Mouse (Mus musculus): ENCODE results near the gene Wsb1. TPM values are rescaled to one million over a fixed set of nuclear protein-coding genes. Genes with fewer than 3 reads are reported as not detected.

The Wsb1 gene
- total and polyA plus RNA-seq, 3 experiments = 48.8 to 90.9 (median 57.0) TPM

GRCm38 (mm10) chr11:79288278-79288843, 33.9 kb upstream of the Wsb1 start:
- H3K27ac ChIP-seq (ENCODE audit: control insufficient read depth, low read depth, low read length) = peak overlapping the region; percentile 96
- TF ChIP-seq TBP (IDR thresholded peaks at IDR 0.05; ENCODE audit: low read depth, low read length) = no peak
- no peak for TF ChIP-seq ZKSCAN1 (IDR thresholded peaks at IDR 0.05; ENCODE audit: low read depth, low read length)
- TF ChIP-seq TAL1 (IDR thresholded peaks at IDR 0.05; ENCODE audit: low read length) = no peak
- TF ChIP-seq UBTF (IDR thresholded peaks at IDR 0.05; ENCODE audit: borderline replicate concordance, insufficient read depth, low read depth, low read length) = no peak
- no peak for TF ChIP-seq ELF1 (IDR thresholded peaks at IDR 0.05; ENCODE audit: low read depth, low read length)
- H3K9me3 ChIP-seq (replicated peaks; ENCODE audit: insufficient read depth, low read length) = no peaks in the 10 kb centered on the region
- no peaks in the 10 kb centered on the region for H3K27me3 ChIP-seq (ENCODE audit: control insufficient read depth in 1 of 2, insufficient read depth in 2 of 2, low read length in 2 of 2)
- H3K79me2 ChIP-seq (ENCODE audit: control insufficient read depth, insufficient read depth, low read length, poor library complexity) = no peaks in the 10 kb centered on the region
- H3K36me3 ChIP-seq (ENCODE audit: control insufficient read depth in 1 of 2, insufficient read depth in 2 of 2, low read length in 2 of 2) = peaks cover 0 to 20% of the 10 kb centered on the region in 2 experiments; a peak in 2 of 4 replicates
- no peak for DNase-seq (ENCODE audit: low read depth, low spot score)
- H3K9ac ChIP-seq (ENCODE audit: control insufficient read depth, low read depth, low read length, poor library complexity, severe bottlenecking) = no peak overlapping the region
- H3K4me3 ChIP-seq (ENCODE audit: control insufficient read depth in 1 of 2, insufficient read depth in 1 of 2, low read depth in 2 of 2, low read length in 2 of 2) = no peak overlapping the region
- peaks cover 15 to 32% of the 10 kb centered on the region in 2 experiments for H3K4me1 ChIP-seq (ENCODE audit: control insufficient read depth in 1 of 2, insufficient read depth in 2 of 2, low read length in 2 of 2)

GRCm38 (mm10) chr11:79287447-79287846, 33.0 kb upstream of the Wsb1 start:
- H3K4me1 ChIP-seq (ENCODE audit: control insufficient read depth in 1 of 2, insufficient read depth in 2 of 2, low read length in 2 of 2) = peaks cover 15 to 32% of the 10 kb centered on the region in 2 experiments
- peak overlapping the region; percentile 96 for H3K27ac ChIP-seq (ENCODE audit: control insufficient read depth, low read depth, low read length)
- peak; percentile 82 for DNase-seq (ENCODE audit: low read depth, low spot score)
- H3K9ac ChIP-seq (ENCODE audit: control insufficient read depth, low read depth, low read length, poor library complexity, severe bottlenecking) = peak overlapping the region; percentile 67
- peaks cover 0 to 20% of the 10 kb centered on the region in 2 experiments; a peak in 2 of 4 replicates for H3K36me3 ChIP-seq (ENCODE audit: control insufficient read depth in 1 of 2, insufficient read depth in 2 of 2, low read length in 2 of 2)
- no peaks in the 10 kb centered on the region for H3K27me3 ChIP-seq (ENCODE audit: control insufficient read depth in 1 of 2, insufficient read depth in 2 of 2, low read length in 2 of 2)
- H3K79me2 ChIP-seq (ENCODE audit: control insufficient read depth, insufficient read depth, low read length, poor library complexity) = no peaks in the 10 kb centered on the region
- H3K9me3 ChIP-seq (replicated peaks; ENCODE audit: insufficient read depth, low read length) = no peaks in the 10 kb centered on the region
- peak overlapping the region; percentile 44 to 46 for H3K4me3 ChIP-seq (ENCODE audit: control insufficient read depth in 1 of 2, insufficient read depth in 1 of 2, low read depth in 2 of 2, low read length in 2 of 2)
- TF ChIP-seq MAX (IDR thresholded peaks at IDR 0.05; ENCODE audit: low read length) (peak; percentile 76), RCOR1 (IDR thresholded peaks at IDR 0.05; ENCODE audit: low read depth, low read length) (no peak), RAD21 (IDR thresholded peaks at IDR 0.05; ENCODE audit: low read depth, low read length) (no peak), ETS1 (IDR thresholded peaks at IDR 0.05; ENCODE audit: low read depth, low read length) (peak; percentile 86), MAZ (IDR thresholded peaks at IDR 0.05; ENCODE audit: low read depth, low read length) (no peak), CHD2 (IDR thresholded peaks at IDR 0.05; ENCODE audit: low read length) (no peak), ZC3H11A (IDR thresholded peaks at IDR 0.05; ENCODE audit: low read depth, low read length) (no peak), USF2 (IDR thresholded peaks at IDR 0.05; ENCODE audit: borderline replicate concordance in 1 of 2, insufficient read depth in 1 of 2, low read depth in 1 of 2, low read length in 2 of 2) (no peak), USF1 (IDR thresholded peaks at IDR 0.05; ENCODE audit: low read depth, low read length) (peak; percentile 87), NRF1 (IDR thresholded peaks at IDR 0.05; ENCODE audit: insufficient read depth, low read depth, low read length, poor library complexity, severe bottlenecking) (no peak), MYB (IDR thresholded peaks at IDR 0.05; ENCODE audit: low read depth, low read length) (peak; percentile 75), CHD1 (IDR thresholded peaks at IDR 0.05; ENCODE audit: low read depth, low read length) (no peak), MYC (IDR thresholded peaks at IDR 0.05; ENCODE audit: low read depth, low read length) (peak; percentile 84), TAL1 (IDR thresholded peaks at IDR 0.05; ENCODE audit: low read length) (peak; percentile 86), POLR2AphosphoS5 (IDR thresholded peaks at IDR 0.05; ENCODE audit: borderline replicate concordance, low read depth, low read length) (no peak), TCF12 (IDR thresholded peaks at IDR 0.05; ENCODE audit: low read depth, low read length) (peak; percentile 62; the same call in 1 of the 2 replicates), EP300 (IDR thresholded peaks at IDR 0.05; ENCODE audit: low read depth in 1 of 2, low read length in 2 of 2) (peak; percentile 71 to 89), ZNF384 (IDR thresholded peaks at IDR 0.05; ENCODE audit: low read depth, low read length) (no peak), BHLHE40 (IDR thresholded peaks at IDR 0.05; ENCODE audit: borderline replicate concordance, low read depth, low read length) (peak; percentile 86), E2F4 (IDR thresholded peaks at IDR 0.05; ENCODE audit: borderline replicate concordance, low read depth, low read length) (no peak), NELFE (IDR thresholded peaks at IDR 0.05; ENCODE audit: low read depth, low read length) (peak; percentile 35; the same call in 1 of the 2 replicates), JUND (IDR thresholded peaks at IDR 0.05; ENCODE audit: low read depth, low read length) (no peak), TBP (IDR thresholded peaks at IDR 0.05; ENCODE audit: low read depth, low read length) (peak; percentile 76), HCFC1 (IDR thresholded peaks at IDR 0.05; ENCODE audit: low read depth, low read length) (peak; percentile 49; the same call in 1 of the 2 replicates), POLR2AphosphoS2 (IDR thresholded peaks at IDR 0.05; ENCODE audit: low read length) (no peak), SMC3 (IDR thresholded peaks at IDR 0.05; ENCODE audit: low read depth, low read length) (no peak), CTCF (IDR thresholded peaks at IDR 0.05 in 2 of 3, conservative IDR thresholded peaks at IDR 0.05 in 1 of 3; ENCODE audit: control insufficient read depth in 1 of 3, insufficient read depth in 1 of 3, low read depth in 2 of 3, low read length in 3 of 3, poor library complexity in 1 of 3, severe bottlenecking in 1 of 3) (no peak), UBTF (IDR thresholded peaks at IDR 0.05; ENCODE audit: borderline replicate concordance, insufficient read depth, low read depth, low read length) (no peak), ZKSCAN1 (IDR thresholded peaks at IDR 0.05; ENCODE audit: low read depth, low read length) (no peak)

Data from MEL (cell line).